Mouse (Mus musculus): ENCODE results near the gene Pla2g4e. TPM values are rescaled to one million over a fixed set of nuclear protein-coding genes. Genes with fewer than 3 reads are reported as not detected.

The Pla2g4e gene
- total RNA-seq, 2 experiments from 2014 or later, result 9.8 to 10.6 TPM

- no peak for DNase-seq (ENCODE audit: low spot score in 2 of 2)
These were observed 7.4 kb downstream of the Pla2g4e start for GRCm38 (mm10) chr2:120237784-120238183.

- no peak for DNase-seq (ENCODE audit: low spot score in 2 of 2)
These were observed 9.0 kb downstream of the Pla2g4e start for GRCm38 (mm10) chr2:120235947-120236640.

GRCm38 (mm10) chr2:120235381-120235780 is 9.8 kb downstream of the Pla2g4e start:
- DNase-seq (ENCODE audit: low spot score in 2 of 2), result no peak

GRCm38 (mm10) chr2:120231642-120232041 is 13.5 kb downstream of the Pla2g4e start:
- no peak for DNase-seq (ENCODE audit: low spot score in 2 of 2)

GRCm38 (mm10) chr2:120214600-120214999 is 30.5 kb downstream of the Pla2g4e start:
- DNase-seq (ENCODE audit: low spot score in 2 of 2), result no peak

GRCm38 (mm10) chr2:120211448-120211847 is 33.7 kb downstream of the Pla2g4e start:
- DNase-seq (ENCODE audit: low spot score in 2 of 2), result peak in 1 of 2 experiments; percentile 59

GRCm38 (mm10) chr2:120207926-120208325 is 37.2 kb downstream of the Pla2g4e start:
- no peak for DNase-seq (ENCODE audit: low spot score in 2 of 2)

GRCm38 (mm10) chr2:120207028-120207427 is 38.1 kb downstream of the Pla2g4e start:
- DNase-seq (ENCODE audit: low spot score in 2 of 2), result no peak

- DNase-seq (ENCODE audit: low spot score in 2 of 2), result no peak
These were observed 41.4 kb downstream of the Pla2g4e start for GRCm38 (mm10) chr2:120203742-120204141.

GRCm38 (mm10) chr2:120200077-120200476 is 45.1 kb downstream of the Pla2g4e start:
- no peak for DNase-seq (ENCODE audit: low spot score in 2 of 2)

- no peak for DNase-seq (ENCODE audit: low spot score in 2 of 2)
These were observed 57.0 kb downstream of the Pla2g4e start for GRCm38 (mm10) chr2:120188174-120188573.

GRCm38 (mm10) chr2:120187583-120187982 is 57.6 kb downstream of the Pla2g4e start:
- no peak for DNase-seq (ENCODE audit: low spot score in 2 of 2)

GRCm38 (mm10) chr2:120185527-120186276 is 59.4 kb downstream of the Pla2g4e start:
- no peak for DNase-seq (ENCODE audit: low spot score in 2 of 2)

GRCm38 (mm10) chr2:120178936-120179335 is 66.2 kb downstream of the Pla2g4e start:
- no peak for DNase-seq (ENCODE audit: low spot score in 2 of 2)

- DNase-seq (ENCODE audit: low spot score in 2 of 2), result peak; percentile 6 to 63
These were observed 71.4 kb downstream of the Pla2g4e start for GRCm38 (mm10) chr2:120173718-120174117.

GRCm38 (mm10) chr2:120171362-120171761 is 73.8 kb downstream of the Pla2g4e start:
- peak in 1 of 2 experiments; percentile 21 for DNase-seq (ENCODE audit: low spot score in 2 of 2)

GRCm38 (mm10) chr2:120170726-120171125 is 74.4 kb downstream of the Pla2g4e start:
- DNase-seq (ENCODE audit: low spot score in 2 of 2), result peak in 1 of 2 experiments; percentile 22

GRCm38 (mm10) chr2:120169382-120169781 is 75.8 kb downstream of the Pla2g4e start:
- DNase-seq (ENCODE audit: low spot score in 2 of 2), result no peak

GRCm38 (mm10) chr2:120167763-120168162 is 77.4 kb downstream of the Pla2g4e start:
- DNase-seq (ENCODE audit: low spot score in 2 of 2), result no peak

- no peak for DNase-seq (ENCODE audit: low spot score in 2 of 2)
These were observed 79.7 kb downstream of the Pla2g4e start for GRCm38 (mm10) chr2:120165474-120165873.

- DNase-seq (ENCODE audit: low spot score in 2 of 2), result no peak
These were observed 85.7 kb downstream of the Pla2g4e start for GRCm38 (mm10) chr2:120159434-120159833.

- no peak for DNase-seq (ENCODE audit: low spot score in 2 of 2)
These were observed 86.3 kb downstream of the Pla2g4e start for GRCm38 (mm10) chr2:120158846-120159245.
